Mouse (Mus musculus) right cerebral cortex, postnatal 36 days (tissue): ENCODE measurements around the gene Tas2r122.
"Not testable (repeated sequence)": the region's sequence is repeated elsewhere in the genome, so short reads cannot be mapped to it uniquely, and the experiment has no call there.

Source experiments
- DNase-seq, 2 experiments: peaks; one replicate each; pipeline ENCODE4 v3.0.0; 2022; ENCODE audit warnings: low spot score in 2 of 2, mixed read lengths in 1 of 2

Gene Tas2r122

DNA sequence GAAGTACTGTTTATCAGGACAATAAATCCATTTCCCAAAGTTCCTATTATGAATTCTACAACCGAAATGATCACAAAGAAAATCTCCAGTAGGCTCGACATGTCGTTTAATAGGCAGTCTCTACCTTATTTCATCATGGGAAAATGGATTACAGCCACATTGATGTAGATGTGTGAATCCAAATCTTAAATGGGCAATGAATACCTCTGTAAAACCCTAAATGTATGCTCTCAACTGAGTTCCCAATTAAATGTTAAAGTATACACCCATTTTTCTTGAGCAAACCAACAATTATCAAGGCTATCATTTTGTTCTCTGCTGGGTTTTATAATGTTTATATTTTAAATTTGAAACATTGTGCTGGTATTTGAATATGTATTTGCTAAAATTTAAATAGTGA, at the start of gene Tas2r122:
Gene Tas2r122 (minus strand): TSS at position 101 of the 400 bp plus-strand sequence.
- DNase-seq, result no peak

DNA sequence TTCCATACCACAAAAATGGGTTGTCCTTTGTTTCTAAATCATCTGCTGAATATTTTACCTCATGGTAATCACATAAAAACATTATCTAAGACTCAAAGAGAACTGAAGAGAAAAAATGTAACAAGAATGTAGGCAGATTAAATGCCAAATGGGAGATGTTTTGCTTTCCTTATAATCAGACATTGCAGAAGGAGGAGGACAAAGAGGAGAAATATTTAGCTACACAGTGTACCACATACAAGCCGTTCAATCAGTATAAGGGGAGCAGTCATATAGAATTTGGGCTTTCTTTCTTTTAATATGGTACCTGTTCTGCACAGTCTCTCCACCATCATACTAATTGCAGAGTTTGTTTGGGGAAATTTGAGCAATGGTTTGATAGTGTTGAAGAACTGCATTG, 42.7 kb upstream of the Tas2r122 start, which contains the start of gene Tas2r124:
Gene Tas2r124 (plus strand): TSS at position 301 of the 400 bp plus-strand sequence.
- DNase-seq, result no peak

DNA sequence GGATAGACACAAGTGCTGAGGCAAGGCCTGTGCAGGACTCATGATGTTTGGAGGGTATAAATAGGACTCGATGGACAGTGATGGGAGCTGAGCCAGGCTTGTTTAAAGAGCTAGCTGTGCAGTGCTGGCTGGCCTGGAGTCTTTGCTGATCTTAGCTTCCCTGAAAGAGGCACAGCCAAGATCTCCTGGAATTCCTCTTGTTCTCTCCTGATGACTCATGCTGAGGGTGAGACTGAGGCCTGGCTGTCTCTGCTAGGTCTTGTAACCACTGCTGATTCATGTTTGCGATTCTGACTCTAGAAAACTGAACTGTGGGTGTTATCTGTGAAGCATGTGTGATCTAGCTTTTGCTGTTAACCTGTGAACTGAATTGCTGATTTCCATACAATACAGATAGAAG, 38.5 kb upstream of the Tas2r122 start:
- peak in 1 of 2 experiments; percentile 0 for DNase-seq

DNA sequence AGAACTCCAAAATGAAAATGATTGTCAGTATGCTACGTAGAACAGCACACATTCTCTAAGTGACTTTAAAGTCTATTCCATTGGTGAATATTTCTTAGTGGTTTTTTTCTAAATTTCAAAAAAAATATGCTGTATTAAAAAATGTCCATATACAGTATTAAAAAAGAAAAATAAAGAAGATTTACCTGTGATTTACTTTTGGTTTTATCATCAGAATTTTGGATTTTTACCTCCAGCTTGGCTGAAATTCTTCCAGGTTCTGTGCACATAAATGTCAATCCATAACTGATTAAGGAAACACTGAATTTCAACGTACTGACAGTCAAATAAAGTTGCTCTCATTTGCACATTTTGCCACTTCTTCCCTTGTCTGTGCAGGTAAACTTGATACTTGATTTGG, 26.2 kb upstream of the Tas2r122 start, which contains the start of gene Tas2r115:
Gene Tas2r115 (minus strand): TSS at position 101 of the 400 bp plus-strand sequence.
- DNase-seq, result no peak

DNA sequence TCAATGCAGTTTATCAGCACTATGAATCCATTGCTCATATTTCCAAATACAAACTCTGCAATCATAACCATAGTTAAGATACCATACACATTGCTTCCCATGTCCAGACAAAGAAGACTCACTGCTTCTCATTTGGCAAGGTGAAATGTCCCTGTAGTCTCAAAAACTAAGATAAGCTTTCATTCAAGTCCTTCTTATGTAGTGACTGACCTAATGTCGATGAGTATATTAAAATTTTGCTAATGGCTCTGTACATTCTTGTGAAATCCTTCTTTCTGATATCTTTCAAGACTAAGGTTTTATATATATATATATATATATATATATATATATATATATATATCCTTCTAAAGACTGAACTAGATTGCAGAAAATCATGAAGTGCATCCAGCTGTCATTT, 10.8 kb downstream of the Tas2r122 start, which contains the start of gene Tas2r121:
Gene Tas2r121 (minus strand): TSS at position 101 of the 400 bp plus-strand sequence.
- DNase-seq, result no peak

DNA sequence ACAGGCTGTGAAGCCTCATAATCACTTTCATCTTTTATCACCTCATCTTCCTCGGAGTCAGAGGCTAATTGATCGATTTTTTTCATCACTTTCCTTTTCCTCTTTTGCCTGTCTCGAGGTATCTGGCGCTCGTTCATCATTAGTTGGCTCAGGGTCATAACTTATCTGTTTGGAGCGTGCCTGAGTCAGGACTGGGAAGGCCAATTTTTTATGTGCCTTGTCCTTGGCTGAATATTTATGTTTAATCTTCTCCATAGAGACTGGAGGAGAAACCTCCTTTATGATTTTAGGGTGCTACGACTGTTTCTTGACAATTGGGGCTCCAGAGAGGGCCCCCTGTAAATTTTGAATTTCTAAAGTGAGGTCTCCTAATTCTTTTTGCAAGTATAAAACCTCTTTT, 20.1 kb downstream of the Tas2r122 start:
- not testable (repeated sequence) for DNase-seq
